9 mouse cellular contexts compared by ENCODE assay signal in genomic region chr19:47319521-47320330, GRCm38 (mm10).
DNase-seq lines count a peak whose midpoint lies in the region; ATAC-seq and TF ChIP-seq lines count a peak whose summit lies in the region.
"Had no signal": no experiment of that assay in that cellular context is flagged by ENCODE, and none has a peak within 500 bp of the region (broad histone marks: within the 10 kb centered on the region; RNA-seq: fewer than 3 reads in every experiment).

No protein-coding gene starts in this region.

- no peak for DNase-seq in heart, postnatal 25 days (ENCODE audit: low spot score)
- no peak for DNase-seq in urinary bladder, postnatal 10 days (ENCODE audit: low spot score)
- DNase-seq in gastrocnemius, adult 18-20 months (ENCODE audit: low spot score) = no peak
- no peak for DNase-seq in cerebellum, adult 9-11 months

- H3K4me3 ChIP-seq in heart, embryonic 11.5 days (ENCODE audit: low read depth, low read length) = 0 out of 2 replicates have a peak overlapping the region, but pooled peaks have one; percentile 4
- H3K4me3 ChIP-seq in C2C12 (ENCODE audit: insufficient read depth, poor library complexity, severe bottlenecking) = no peak overlapping the region
- peak overlapping the region; percentile 17 for H3K4me3 ChIP-seq in embryonic facial prominence, embryonic 13.5 days
- peak overlapping the region; percentile 28 for H3K4me3 ChIP-seq in limb, embryonic 15.5 days

- no peak for ATAC-seq in heart, embryonic 11.5 days (replicated peaks; ENCODE audit: insufficient number of reproducible peaks, low FRiP score, low TSS enrichment)
- ATAC-seq in embryonic facial prominence, embryonic 13.5 days (ENCODE audit: insufficient number of reproducible peaks, insufficient read depth, low FRiP score, low TSS enrichment, low read depth) = no peak
- no peak for ATAC-seq in limb, embryonic 15.5 days (ENCODE audit: insufficient number of reproducible peaks, low FRiP score, low TSS enrichment, low read depth)

- H3K27ac ChIP-seq in heart, embryonic 11.5 days (ENCODE audit: low read depth, low read length) = peak overlapping the region; percentile 71
- H3K27ac ChIP-seq in embryonic facial prominence, embryonic 13.5 days = peak overlapping the region; percentile 98; the same call in 1 of the 2 replicates
- peak overlapping the region; percentile 96 for H3K27ac ChIP-seq in limb, embryonic 15.5 days

- H3K79me3 ChIP-seq in C2C12 (ENCODE audit: low read depth) = peaks cover 3% of the 10 kb centered on the region

- no peaks in the 10 kb centered on the region for H3K27me3 ChIP-seq in heart, embryonic 11.5 days (ENCODE audit: control insufficient read depth, insufficient read depth, low read length)
- no peaks in the 10 kb centered on the region for H3K27me3 ChIP-seq in C2C12 (ENCODE audit: control insufficient read depth, insufficient read depth, insufficient read length)
- no peaks in the 10 kb centered on the region for H3K27me3 ChIP-seq in embryonic facial prominence, embryonic 13.5 days
- H3K27me3 ChIP-seq in limb, embryonic 15.5 days = no peaks in the 10 kb centered on the region

- no peaks in the 10 kb centered on the region for H3K9me3 ChIP-seq in heart, embryonic 11.5 days (replicated peaks; ENCODE audit: control insufficient read depth, low read length)
- no peaks in the 10 kb centered on the region for H3K9me3 ChIP-seq in embryonic facial prominence, embryonic 13.5 days
- no peaks in the 10 kb centered on the region for H3K9me3 ChIP-seq in limb, embryonic 15.5 days
- H3K9me3 ChIP-seq: G1E had no signal

- peak overlapping the region; percentile 50; the same call in 1 of the 2 replicates for H3K9ac ChIP-seq in heart, embryonic 11.5 days (ENCODE audit: low read depth, low read length)
- H3K9ac ChIP-seq in embryonic facial prominence, embryonic 13.5 days = peak overlapping the region; percentile 62
- no peak overlapping the region for H3K9ac ChIP-seq in limb, embryonic 15.5 days

- no peak for TF ChIP-seq CTCF in C2C12 (IDR thresholded peaks at IDR 0.05; ENCODE audit: control insufficient read depth, insufficient read depth, insufficient read length)

- H3ac ChIP-seq in C2C12 (ENCODE audit: control insufficient read depth, insufficient read length, low read depth) = no peak overlapping the region

- H3K79me2 ChIP-seq in C2C12 (ENCODE audit: control insufficient read depth, insufficient read depth) = peaks cover 13% of the 10 kb centered on the region

- peak overlapping the region; percentile 46 for H3K4me2 ChIP-seq in heart, embryonic 11.5 days
- H3K4me2 ChIP-seq in embryonic facial prominence, embryonic 13.5 days = peak overlapping the region; percentile 30
- H3K4me2 ChIP-seq in limb, embryonic 15.5 days = peak overlapping the region; percentile 33

- intact Hi-C loops in heart, postnatal 25 days (cut with DNase I) = no loop called here

- 47% methylated on average over 10 of the region's 10 CpGs for WGBS in heart, embryonic 11.5 days (ENCODE audit: insufficient replicate concordance)
- WGBS in embryonic facial prominence, embryonic 13.5 days = 54% methylated on average over 10 of the region's 10 CpGs
- WGBS in limb, embryonic 15.5 days = 49% methylated on average over 10 of the region's 10 CpGs

- no peaks in the 10 kb centered on the region for H3K36me3 ChIP-seq in heart, embryonic 11.5 days (ENCODE audit: control insufficient read depth, insufficient read depth, low read length)
- H3K36me3 ChIP-seq in C2C12 (ENCODE audit: control insufficient read depth, insufficient read depth) = no peaks in the 10 kb centered on the region
- no peaks in the 10 kb centered on the region for H3K36me3 ChIP-seq in embryonic facial prominence, embryonic 13.5 days
- no peaks in the 10 kb centered on the region for H3K36me3 ChIP-seq in limb, embryonic 15.5 days
- H3K36me3 ChIP-seq: G1E had no signal

- peaks cover 70% of the 10 kb centered on the region for H3K4me1 ChIP-seq in heart, embryonic 11.5 days (ENCODE audit: control insufficient read depth, insufficient read depth, low read length)
- peaks cover 96% of the 10 kb centered on the region for H3K4me1 ChIP-seq in embryonic facial prominence, embryonic 13.5 days
- H3K4me1 ChIP-seq in limb, embryonic 15.5 days = peaks cover 95% of the 10 kb centered on the region

TF ChIP-seq in C2C12, 6 proteins besides CTCF, POLR2A, EP300 and RAD21:
- TF ChIP-seq CEBPB (IDR thresholded peaks at IDR 0.05; ENCODE audit: low read depth) (peak; percentile 51), USF1 (IDR thresholded peaks at IDR 0.05; ENCODE audit: low read depth) (no peak)
